Mouse (Mus musculus): Measurements from ENCODE around the gene Slc38a1.
A peak's percentile ranks its signal among the peaks of the same experiment; 100 is the strongest.

Slc38a1 gene

DNA sequence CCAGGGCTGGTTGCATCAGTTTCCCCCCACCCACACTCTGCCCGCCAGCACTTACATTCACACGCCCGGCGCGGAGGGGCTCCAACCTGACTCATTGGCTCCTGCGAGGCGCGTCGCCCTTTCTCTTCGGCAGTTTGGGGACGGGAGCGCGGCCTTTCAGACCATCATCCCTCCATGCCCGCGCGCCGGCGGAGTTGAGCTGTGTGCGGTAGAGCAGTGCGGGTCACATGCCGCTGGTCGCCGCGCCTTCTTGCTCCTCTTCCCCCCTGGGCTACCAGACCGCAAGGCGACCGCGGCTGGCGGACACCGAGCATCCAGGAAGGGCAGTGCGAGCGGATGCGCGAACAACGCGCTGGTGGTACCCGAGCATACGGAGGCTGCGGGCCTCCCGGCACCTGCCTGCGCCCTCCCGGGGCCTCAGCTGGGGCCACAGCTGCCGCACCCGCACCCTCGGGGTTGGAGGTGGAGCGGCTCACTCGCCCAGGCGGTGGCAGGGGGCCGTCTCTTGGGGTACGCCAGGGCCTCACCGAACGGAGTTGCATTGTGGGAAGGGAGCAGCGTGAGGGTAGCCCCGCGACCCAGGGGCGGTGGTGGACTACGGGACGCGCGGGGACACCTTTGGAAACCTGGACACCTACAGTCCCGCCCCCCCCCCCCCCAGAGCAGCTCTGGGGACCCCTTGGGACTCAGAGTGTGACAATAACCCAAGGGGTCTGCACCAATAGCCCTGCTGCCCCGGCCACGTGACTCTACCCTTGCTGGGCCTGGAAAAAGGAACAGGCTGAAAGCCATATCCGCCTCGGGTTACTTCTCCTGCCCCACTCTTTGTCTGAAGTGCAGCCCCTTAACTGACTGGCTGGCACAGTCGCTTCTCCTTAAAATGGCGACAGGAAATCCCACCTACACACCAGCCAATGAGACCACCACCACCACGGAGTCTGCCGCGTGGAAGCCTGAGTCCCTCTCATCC is at the start of gene Slc38a1:
TSS of gene Slc38a1 (minus strand) at position 478 of the 970 bp plus-strand sequence.
- DNase-seq (ENCODE audit: low read depth, low spot score), result peak; percentile 76

DNA sequence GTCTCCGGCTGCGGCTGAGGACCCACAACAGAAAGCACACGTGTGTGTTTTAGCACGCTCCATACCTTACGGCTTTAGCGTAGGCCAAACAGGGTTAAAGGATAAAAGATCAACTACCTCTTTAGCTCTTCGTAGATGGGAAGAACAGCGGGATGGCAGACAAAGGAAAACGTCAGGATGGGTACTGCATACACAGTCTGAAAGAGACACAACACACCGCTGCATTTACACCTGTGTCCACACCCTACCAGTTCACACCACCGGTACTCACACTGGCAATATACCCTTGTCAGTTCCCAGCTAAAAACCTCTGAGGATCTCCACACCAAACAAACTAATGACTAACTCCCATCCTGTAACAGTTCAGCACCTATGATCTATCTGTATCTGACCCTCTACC is 49.7 kb upstream of the Slc38a1 start:
- no peak for DNase-seq (ENCODE audit: low read depth, low spot score)

DNA sequence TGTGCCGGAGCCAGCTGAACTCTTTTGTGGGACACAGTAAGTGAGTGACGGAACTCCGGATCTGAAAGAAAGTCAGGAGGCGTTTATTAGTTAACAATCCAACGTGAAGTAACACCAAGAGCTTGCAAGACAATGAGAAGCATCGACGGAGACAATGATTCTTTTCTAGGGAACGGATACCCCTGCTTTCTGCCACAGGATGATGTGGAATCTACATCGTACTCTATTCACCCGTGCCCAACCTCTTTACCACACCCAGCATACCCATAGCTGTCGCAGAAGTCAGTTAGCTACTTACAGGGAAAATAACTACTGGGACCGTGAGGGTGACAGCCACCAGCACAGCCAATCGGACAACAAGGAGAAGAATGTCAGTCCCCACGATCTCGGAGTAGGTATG is 48.7 kb upstream of the Slc38a1 start:
- DNase-seq (ENCODE audit: low read depth, low spot score), result no peak

DNA sequence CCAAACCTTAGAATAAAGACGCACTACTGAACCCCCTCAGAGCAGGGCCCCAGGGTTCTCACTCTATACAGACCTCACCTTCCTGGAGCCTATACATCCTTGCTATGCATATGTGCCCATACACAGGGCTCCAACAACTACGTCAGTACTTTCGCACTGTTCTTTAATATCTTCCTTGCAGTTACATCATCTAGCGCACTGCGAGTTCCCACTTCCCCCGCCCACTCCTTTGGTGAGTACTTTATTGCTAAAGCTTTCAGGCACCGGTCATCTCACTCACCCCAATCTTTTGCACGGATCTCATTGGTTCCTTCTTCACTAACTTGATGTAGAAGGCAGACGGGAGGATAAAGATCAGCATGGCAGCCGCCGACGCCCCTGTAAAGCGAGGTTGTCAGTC is 48.1 kb upstream of the Slc38a1 start:
- no peak for DNase-seq (ENCODE audit: low read depth, low spot score)

DNA sequence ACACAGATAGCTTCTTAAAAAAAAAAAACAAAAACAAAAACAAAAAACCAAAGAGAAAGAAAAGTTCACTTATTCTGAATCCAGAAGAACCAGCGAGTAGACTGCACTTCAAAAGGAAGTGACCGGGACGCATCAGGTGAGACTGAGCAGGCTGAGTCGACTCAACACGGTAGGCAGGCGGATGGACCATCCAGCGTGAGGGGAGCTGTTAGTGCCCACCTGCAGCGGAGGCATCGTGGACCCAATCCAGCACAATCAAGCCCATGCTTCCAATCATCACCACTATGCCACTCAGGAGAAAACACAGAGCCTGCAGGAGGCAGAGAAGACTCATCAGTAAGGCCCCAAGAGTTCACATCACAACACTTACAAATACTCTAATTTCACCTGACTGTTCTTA is 47.2 kb upstream of the Slc38a1 start:
- no peak for DNase-seq (ENCODE audit: low read depth, low spot score)

DNA sequence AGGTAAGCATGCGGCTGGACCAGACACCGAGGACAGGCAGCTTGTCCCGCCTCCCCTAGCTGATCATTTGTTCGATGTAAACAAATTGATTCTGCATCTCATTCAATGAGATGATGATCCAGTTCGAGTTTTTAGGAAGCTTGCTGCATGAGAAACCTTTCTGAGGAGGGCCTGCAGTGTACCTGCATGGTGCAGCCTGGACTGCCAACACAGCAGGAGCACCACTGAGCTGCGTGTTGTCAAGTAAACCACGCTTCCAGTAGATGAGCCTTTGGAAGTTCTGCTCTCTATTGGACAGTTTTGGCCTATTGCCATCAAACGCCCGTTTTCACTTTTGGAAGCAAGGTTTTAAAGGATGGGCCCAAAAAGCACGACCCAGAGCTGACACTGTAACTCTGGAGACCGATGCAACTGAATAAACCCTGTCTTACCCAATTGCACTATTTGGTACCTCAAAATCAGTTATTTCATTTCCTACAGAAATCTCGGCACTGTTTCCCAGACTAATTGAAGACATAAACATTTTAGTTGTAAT is 46.1 kb upstream of the Slc38a1 start:
- DNase-seq (ENCODE audit: low read depth, low spot score), result no peak

DNA sequence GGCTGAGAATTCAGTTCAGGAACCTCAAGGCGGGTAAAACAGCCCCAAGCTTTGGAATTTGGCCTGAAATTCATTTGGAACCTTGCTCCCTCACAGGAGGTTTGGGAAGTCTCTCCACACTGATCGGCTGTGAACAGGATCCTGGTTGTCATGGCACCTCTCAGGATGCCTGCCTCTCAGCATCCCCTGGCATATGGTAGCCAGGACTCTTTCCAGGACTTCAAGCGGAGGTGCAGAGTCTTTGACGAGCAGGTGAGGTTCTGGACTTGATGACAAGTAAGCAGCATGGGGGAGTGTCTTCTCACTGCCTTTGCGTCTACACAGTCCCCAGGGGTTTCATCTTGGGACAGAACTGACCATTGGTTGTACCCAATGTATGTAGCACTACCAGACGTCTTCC is 45.3 kb upstream of the Slc38a1 start:
- peak; percentile 77 for DNase-seq (ENCODE audit: low read depth, low spot score)

DNA sequence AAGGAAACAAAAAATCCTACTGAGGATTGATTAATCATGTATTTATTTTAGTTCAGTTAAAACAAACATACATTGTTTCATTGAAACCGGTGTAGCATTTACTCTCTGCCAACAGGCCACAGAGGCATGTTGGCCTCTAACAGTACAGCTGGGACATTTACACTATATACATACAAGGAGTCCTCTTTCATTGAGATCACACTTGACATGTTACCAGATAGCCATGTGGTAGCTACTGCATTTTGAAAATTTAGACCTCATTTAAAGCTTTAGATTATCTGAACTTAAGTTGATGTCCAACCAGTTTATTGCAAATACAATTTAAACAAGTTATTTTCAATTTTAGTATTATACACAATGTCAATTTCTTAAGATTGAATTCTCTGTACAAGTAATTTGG is 44.7 kb upstream of the Slc38a1 start:
- no peak for DNase-seq (ENCODE audit: low read depth, low spot score)

DNA sequence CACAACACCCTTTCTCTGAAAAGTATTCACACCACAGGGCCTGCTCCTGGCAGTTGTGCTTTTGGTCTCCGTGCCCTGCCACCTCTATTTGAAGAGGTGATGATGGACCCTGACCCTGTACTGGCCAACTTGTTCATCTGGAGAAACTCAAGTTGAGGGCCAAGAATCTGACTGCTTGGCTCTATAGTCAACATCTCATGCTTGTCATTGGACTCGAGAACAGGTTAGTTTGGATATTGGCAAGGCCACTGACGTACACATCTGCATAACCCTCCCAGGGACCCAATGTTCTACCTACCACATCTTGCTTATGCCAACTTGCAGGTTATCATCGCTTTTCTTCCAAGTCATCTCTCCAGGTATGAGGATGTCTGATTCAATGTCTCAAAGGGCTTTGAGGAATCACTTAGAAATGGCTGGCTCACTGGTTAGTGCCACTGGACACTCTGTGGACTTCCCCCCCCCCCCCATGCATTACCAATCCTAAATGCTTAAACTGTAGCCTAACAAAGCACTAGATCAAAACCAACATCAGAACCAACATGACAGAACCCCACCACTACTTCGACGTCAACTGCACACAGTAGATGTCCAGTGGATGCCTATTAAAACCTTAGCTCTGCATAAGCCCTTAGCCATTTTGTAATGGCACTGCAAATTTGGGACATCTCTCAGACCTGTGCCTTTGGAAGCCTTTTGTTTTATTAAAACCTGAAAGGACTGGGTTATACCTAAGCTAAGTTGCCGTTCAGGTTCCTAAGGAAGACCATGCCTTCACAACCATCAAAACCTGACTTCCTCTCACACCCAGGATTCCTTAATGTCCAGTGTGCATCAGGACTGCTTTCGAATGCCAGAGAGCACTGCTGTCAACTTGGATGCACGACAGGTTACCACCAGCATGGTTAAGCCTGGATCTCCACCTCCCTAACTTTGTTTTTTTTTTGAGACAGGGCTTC is 43.8 kb upstream of the Slc38a1 start:
- DNase-seq (ENCODE audit: low read depth, low spot score), result no peak

DNA sequence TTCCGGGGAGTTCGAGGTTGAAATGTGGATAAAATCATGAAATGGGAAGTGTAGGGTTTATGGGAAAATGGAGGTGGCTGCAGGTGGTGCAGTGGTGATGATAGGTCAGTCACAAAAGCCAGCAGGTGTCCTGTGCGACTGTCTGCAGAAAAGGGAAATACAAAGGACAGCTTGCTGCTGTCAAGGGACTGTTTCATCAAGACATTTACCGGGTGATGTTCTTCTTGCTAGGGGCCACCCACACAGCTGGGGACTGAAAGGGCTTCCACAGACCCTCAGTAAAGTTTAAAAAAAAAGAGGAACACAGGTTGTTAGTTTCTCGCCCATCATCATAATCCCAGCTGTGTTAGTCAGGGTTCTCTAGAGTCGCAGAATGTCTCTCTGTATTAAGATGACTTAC is 42.6 kb upstream of the Slc38a1 start:
- DNase-seq (ENCODE audit: low read depth, low spot score), result no peak

DNA sequence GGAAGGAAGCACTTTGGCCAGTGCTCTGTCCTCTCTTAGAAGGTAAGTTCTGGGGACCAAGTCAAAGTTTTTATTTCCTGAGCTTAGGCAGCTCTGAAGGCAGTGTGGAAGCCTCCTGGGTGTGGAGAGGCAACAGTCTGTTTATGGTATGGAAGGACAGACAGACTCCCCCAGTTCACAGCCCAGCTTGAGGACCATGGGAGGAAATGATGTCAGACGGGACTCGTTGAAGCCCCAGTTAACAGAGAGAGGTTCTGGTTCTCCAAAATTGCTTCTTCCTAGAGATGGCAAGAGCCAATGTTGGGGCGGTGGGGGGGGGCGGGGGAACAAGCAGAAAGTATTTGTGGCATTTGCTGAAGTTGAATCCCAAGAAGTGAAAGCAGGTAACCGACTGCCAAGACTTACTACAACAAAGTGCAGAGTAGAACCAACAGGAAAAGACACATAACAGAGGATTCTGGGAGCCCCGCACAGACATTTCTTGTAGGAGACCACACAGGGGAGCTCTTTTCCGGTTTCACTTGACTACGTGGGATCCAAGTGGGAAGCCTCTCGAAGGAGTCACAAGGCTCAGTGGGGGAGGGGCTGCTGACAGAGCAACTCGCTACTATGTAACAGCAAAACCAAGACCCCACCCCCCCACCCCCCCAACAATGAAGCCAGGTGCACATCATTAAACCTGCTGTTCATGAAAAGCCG is 41.6 kb upstream of the Slc38a1 start:
- DNase-seq (ENCODE audit: low read depth, low spot score), result peak; percentile 78

DNA sequence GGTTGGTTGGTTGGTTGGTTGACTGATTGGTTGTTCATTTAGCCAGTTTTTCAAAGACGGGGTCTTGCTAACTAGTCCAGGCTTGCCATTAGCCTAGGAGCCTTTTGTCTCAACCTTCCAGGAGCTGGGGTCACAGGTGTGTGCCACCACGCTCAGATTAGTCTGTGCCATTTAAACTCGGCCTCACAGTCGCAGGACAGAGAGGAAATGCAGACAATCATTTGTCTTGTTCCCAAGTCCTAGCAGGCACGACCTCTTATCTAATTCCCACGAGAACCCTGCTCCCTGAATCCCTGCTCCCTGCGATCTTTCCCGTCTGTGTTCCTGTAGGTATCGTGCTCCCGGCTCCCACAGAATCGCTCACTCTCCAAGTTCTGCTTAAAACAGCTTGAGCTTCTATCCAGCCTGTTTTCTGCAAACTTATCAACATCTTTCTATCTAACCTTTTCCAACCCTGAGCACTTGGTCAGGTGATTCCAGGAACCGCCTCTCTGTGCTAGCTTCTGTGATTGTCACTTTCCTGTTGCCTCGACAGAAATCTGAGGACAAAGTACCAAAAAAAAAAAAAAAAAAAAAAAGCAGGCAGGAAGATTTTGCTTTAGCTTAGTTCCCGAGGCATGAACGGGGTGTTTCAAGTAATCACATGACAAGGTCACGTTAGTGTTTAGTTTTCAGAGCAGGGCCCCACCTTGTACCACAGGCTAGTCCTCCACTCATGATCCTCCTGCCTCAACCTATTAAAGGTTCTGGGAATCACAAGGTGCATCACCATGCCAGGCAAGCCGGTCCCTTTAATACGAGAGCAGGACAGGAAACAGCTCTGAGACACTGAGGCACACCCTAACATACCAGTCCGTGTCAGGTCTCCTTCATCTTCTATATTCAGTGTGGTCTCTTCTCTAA is 36.4 kb upstream of the Slc38a1 start:
- no peak for DNase-seq (ENCODE audit: low read depth, low spot score)

DNA sequence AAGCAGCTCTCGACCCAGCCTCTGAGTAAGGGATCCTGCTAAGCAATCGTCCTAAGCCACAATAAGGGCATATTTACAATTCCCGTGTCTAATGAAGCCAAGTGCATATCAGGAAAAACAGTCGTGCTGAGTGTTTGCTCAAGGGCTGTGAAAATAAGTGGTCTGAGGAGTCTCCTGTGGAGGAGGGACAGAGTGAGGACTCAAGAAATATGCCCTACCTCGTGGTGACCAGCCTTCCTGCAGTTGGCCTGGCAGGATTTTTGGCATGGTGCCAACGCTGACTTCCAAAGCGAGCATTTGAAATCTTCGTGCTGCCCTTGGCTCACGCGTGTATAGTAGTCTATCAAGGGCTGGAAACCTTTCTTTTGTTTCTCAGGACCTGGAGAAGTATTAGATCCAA is 33.8 kb upstream of the Slc38a1 start:
- DNase-seq (ENCODE audit: low read depth, low spot score), result peak; percentile 58

DNA sequence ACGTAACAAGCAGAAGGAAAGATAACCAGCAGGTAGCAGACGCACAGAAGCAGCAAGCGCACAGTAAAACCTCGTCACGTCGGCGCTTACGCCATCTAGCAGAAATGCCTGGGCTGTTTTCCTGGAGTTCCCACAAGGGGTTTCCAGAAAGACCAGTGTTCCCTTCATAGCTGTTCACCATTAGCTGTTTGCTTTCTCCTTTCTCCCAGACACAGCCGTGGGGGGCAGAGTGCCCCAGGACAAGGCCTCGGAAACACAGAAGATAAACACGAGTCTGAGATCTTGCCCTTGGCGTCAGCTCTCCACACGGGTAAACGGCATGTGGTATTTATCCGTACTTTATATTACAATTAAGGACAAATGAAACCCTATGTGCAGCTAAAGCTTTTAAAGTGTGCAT is 33.0 kb upstream of the Slc38a1 start:
- DNase-seq (ENCODE audit: low read depth, low spot score), result no peak

DNA sequence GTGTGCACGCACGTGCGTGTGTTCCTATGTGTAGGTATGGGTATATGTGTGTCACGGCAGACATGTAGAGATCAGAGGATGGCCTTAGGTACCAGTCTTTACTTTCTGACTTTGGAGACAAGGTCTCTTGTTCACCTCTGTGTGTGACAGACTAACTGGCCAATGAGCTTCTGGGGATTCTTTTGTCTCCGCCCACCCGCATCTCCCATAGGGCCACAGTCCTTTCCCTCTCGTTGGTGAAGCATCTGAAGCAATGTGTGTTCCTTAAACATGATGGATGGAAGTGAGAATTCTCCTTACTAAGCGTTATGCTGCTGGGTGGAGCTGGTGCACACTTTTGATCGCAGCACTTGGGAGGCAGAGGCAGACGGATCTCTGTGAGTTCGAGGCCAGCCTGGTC is 32.3 kb upstream of the Slc38a1 start:
- no peak for DNase-seq (ENCODE audit: low read depth, low spot score)

DNA sequence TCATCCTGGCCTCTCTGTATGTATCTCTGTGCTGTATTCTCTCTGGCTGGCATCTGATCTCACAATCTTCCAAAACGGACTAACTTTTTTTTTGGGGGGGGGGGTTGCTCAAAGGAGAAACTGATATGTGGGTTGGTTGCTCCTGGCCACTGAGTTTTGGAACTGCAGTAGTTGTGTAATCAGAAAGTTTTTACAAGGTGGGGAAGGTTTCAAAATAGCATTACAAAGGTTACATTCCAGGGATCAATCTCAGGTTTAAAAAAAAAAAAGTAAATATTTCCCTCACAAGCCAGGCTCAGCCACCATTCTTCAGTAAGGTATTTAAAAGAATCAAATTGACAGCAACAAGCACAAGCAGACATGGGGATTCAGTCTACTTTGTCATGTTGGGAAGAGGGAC is 31.4 kb upstream of the Slc38a1 start:
- DNase-seq (ENCODE audit: low read depth, low spot score), result no peak

DNA sequence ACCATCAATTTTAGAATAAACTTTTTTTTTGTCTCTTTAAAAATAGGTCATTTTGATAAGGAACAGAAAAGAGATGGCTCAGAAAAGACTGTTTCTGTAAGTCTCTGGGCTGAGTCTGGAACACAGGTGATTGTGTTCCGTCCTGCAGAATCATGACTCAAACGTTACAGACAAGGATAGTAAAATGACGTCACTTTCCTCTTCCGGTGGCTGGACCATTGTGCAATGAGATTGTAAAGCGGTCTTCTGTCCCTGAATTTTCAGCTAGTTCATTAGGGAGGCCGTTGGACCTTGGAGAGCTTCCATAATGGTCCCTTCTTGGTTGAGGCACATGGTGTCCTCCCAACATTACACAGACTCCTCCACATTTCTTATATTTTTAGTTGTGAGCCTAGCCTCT is 27.0 kb upstream of the Slc38a1 start:
- DNase-seq (ENCODE audit: low read depth, low spot score), result no peak

DNA sequence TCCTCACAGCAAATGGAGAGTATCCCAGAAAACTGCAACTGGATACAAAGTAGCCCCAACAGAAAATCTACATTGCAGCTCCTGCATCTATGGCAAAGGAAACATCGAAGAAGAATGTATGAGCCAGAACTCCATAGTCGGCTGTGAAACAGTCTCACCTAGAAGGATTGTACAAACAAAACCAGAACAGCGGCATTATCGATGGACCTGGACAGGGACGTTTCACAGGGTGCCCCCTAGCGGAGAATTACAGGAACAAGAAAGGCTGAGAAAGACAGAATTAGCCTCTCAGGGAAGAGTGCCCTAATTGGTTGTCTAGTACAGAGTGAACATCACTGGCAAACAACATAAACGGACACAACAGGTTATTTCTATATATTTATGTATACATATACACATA is 23.9 kb upstream of the Slc38a1 start:
- DNase-seq (ENCODE audit: low read depth, low spot score), result peak; percentile 86

DNA sequence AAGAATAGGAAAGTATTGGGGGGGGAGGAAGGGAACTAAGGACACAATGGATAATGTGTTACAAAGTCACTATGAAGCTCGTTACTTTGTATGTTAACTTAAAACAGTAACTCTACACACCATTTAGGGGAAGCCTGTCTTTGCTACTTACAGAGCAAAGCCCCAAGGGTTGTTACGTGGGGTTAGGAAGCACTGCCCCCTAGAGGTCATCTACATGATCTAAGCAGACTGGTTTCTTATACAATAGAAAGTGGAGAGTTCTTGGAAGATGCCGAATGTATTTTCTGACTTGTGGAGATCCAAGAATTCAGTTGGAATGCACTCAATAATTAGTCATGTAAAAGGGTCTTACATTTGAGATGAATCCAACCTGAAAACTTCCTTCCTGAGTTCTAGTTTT is 23.2 kb upstream of the Slc38a1 start:
- DNase-seq (ENCODE audit: low read depth, low spot score), result peak; percentile 95

DNA sequence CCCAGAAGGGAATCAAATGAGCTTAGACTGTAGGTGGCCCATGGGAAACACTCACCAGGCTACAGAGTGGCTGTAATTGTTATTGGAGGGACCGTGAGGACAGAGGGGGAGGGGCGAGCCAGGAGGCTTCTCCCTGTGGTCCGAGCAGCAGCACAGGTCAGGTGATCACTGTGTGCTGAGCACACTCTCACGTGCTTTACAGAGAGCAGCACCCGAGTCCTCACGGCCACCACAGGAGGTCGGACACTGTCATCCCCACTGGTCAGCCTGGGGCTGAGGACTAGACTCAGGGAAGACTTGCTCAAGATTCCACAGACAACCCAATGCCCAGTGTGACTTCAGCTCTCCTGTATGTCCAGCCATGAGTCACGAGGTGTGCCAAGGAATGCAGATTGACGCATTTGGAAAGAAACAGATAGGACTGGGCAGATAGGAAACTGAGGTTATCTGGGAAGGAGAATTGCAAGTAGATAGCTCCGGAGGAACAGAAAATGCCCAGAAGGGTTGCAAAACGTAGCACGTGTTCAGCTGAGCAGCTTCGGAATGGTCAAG is 18.0 kb upstream of the Slc38a1 start:
- DNase-seq (ENCODE audit: low read depth, low spot score), result no peak
